ENCODE assay signal across 23 mouse cellular contexts in the genomic region with DNA sequence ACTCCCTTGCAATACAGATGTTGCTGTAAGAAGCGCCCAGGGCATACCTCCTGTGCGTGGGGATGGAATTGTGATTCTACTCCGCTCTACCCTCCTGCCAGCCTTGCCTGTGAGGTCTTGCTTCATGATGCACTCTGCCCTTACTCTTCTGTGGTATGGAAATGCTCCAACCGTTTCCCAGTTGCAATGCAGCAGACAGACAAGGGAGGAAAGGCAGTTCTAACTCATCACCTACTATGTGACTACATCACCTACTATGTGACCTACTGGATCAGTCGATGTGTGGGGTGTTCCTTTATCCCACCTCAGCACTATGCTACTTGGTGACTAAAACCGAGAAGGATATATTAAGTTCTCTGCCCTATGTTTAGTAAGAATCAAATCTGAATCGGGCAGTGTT.
DNase-seq lines count a peak whose midpoint lies in the region; ATAC-seq and TF ChIP-seq lines count a peak whose summit lies in the region.
"Had no signal": no experiment of that assay in that cellular context is flagged by ENCODE, and none has a peak within 500 bp of the region (broad histone marks: within the 10 kb centered on the region; RNA-seq: fewer than 3 reads in every experiment).

No protein-coding gene starts in this region.

- H3K4me3 ChIP-seq in CH12.LX (replicated peaks in 1 of 3; ENCODE audit: low read depth in 2 of 3, low read length in 2 of 3, poor library complexity in 1 of 3), result no peak overlapping the region
- peak overlapping the region in 1 of 2 experiments; percentile 54; a peak in 2 of 4 replicates for H3K4me3 ChIP-seq in MEL (ENCODE audit: control insufficient read depth in 1 of 2, insufficient read depth in 1 of 2, low read depth in 2 of 2, low read length in 2 of 2)
- H3K4me3 ChIP-seq in liver, embryonic 12.5 days, result no peak overlapping the region
- no peak overlapping the region for H3K4me3 ChIP-seq in hindbrain, embryonic 14.5 days (replicated peaks; ENCODE audit: low read length)
- H3K4me3 ChIP-seq in hindbrain, embryonic 11.5 days (ENCODE audit: low read depth, low read length), result no peak overlapping the region

- in situ Hi-C loops in CH12.LX (cut with MboI; ENCODE audit: low pct_ligation_motif_present, low pct_unique_long_range_greater_than_20kb, low sequenced_read_pairs), result no loop called here

- H3K4me2 ChIP-seq in CH12.LX (ENCODE audit: insufficient read depth, low read depth, poor library complexity, severe bottlenecking), result no peak overlapping the region
- H3K4me2 ChIP-seq in liver, embryonic 12.5 days, result no peak overlapping the region
- no peak overlapping the region for H3K4me2 ChIP-seq in hindbrain, embryonic 14.5 days (replicated peaks)
- H3K4me2 ChIP-seq in hindbrain, embryonic 11.5 days (replicated peaks; ENCODE audit: low read depth, low read length), result no peak overlapping the region

- DNase-seq in CH12.LX (ENCODE audit: extremely low read depth) (no peak), MEL (ENCODE audit: low read depth, low spot score) (no peak), adipocyte (ENCODE audit: low spot score) (peak; percentile 56)
- DNase-seq in hindbrain, embryonic 14.5 days (ENCODE audit: low spot score), result no peak
- DNase-seq in hindbrain, embryonic 11.5 days (ENCODE audit: low spot score), result no peak
- DNase-seq: adrenal gland, adult 2 months; adrenal gland, adult 8-10 months; adrenal gland, postnatal 10 days; adrenal gland, postnatal 14 days; adrenal gland, postnatal 25 days; adrenal gland, postnatal 36 days; B cell, adult 2 months; cerebellum, adult 11 months; cerebellum, adult 11-12 months; cerebellum, adult 18-20 months; cerebellum, adult 2 months; cerebellum, adult 8-10 months; cerebellum, adult 9-10 months had no signal

- TF ChIP-seq EP300 in CH12.LX (IDR thresholded peaks at IDR 0.05; ENCODE audit: low read length) (no peak), MEL (IDR thresholded peaks at IDR 0.05; ENCODE audit: low read depth in 1 of 2, low read length in 2 of 2) (no peak)

- no peak overlapping the region for H3K27ac ChIP-seq in CH12.LX (ENCODE audit: insufficient read depth, low read depth)
- H3K27ac ChIP-seq in MEL (ENCODE audit: control insufficient read depth, low read depth, low read length), result no peak overlapping the region
- H3K27ac ChIP-seq in liver, embryonic 12.5 days, result no peak overlapping the region
- H3K27ac ChIP-seq in hindbrain, embryonic 14.5 days, result no peak overlapping the region
- H3K27ac ChIP-seq in hindbrain, embryonic 11.5 days (ENCODE audit: low read depth, low read length), result no peak overlapping the region

- H3K36me3 ChIP-seq in CH12.LX (replicated peaks in 1 of 2; ENCODE audit: control insufficient read depth in 1 of 2, insufficient read depth in 1 of 2, low read length in 1 of 2) (no peaks in the 10 kb centered on the region), MEL (ENCODE audit: control insufficient read depth in 1 of 2, insufficient read depth in 2 of 2, low read length in 2 of 2) (no peaks in the 10 kb centered on the region)
- H3K36me3 ChIP-seq in liver, embryonic 12.5 days, result no peaks in the 10 kb centered on the region
- no peaks in the 10 kb centered on the region for H3K36me3 ChIP-seq in hindbrain, embryonic 14.5 days (replicated peaks; ENCODE audit: control insufficient read depth, insufficient read depth)
- H3K36me3 ChIP-seq in hindbrain, embryonic 11.5 days (ENCODE audit: control insufficient read depth, insufficient read depth, low read length), result no peaks in the 10 kb centered on the region
- H3K36me3 ChIP-seq: G1E had no signal

- TF ChIP-seq CTCF in CH12.LX (conservative IDR thresholded peaks at IDR 0.05 in 1 of 2, IDR thresholded peaks at IDR 0.05 in 1 of 2; ENCODE audit: low read depth in 2 of 2, low read length in 2 of 2) (no peak), MEL (IDR thresholded peaks at IDR 0.05 in 2 of 3, conservative IDR thresholded peaks at IDR 0.05 in 1 of 3; ENCODE audit: control insufficient read depth in 1 of 3, insufficient read depth in 1 of 3, low read depth in 2 of 3, low read length in 3 of 3, poor library complexity in 1 of 3, severe bottlenecking in 1 of 3) (no peak)

- no peak for ATAC-seq in liver, embryonic 12.5 days
- ATAC-seq in hindbrain, embryonic 14.5 days (ENCODE audit: low FRiP score), result no peak
- ATAC-seq in hindbrain, embryonic 11.5 days (ENCODE audit: low FRiP score), result no peak
- ATAC-seq: activated CD4-positive, CD25-positive, alpha-beta regulatory T cell, adult 4 months; CD4-positive, CD25-positive, alpha-beta regulatory T cell, adult 4 months; Patski had no signal

- H3K9me3 ChIP-seq in CH12.LX (replicated peaks; ENCODE audit: low read length), result peaks cover 3% of the 10 kb centered on the region
- no peaks in the 10 kb centered on the region for H3K9me3 ChIP-seq in MEL (replicated peaks; ENCODE audit: insufficient read depth, low read length)
- H3K9me3 ChIP-seq in liver, embryonic 12.5 days (replicated peaks), result no peaks in the 10 kb centered on the region
- H3K9me3 ChIP-seq in hindbrain, embryonic 14.5 days (ENCODE audit: control insufficient read depth, low read length), result no peaks in the 10 kb centered on the region
- 0 out of 2 replicates have a peak, but pooled peaks cover 2% of the 10 kb centered on the region for H3K9me3 ChIP-seq in hindbrain, embryonic 11.5 days (ENCODE audit: control insufficient read depth, low read length)

- H3K4me1 ChIP-seq in CH12.LX (ENCODE audit: control insufficient read depth in 1 of 2, insufficient read depth in 2 of 2) (no peaks in the 10 kb centered on the region), MEL (ENCODE audit: control insufficient read depth in 1 of 2, insufficient read depth in 2 of 2, low read length in 2 of 2) (peaks cover 0 to 4% of the 10 kb centered on the region in 2 experiments; a peak in 1 of 4 replicates)
- H3K4me1 ChIP-seq in liver, embryonic 12.5 days, result no peaks in the 10 kb centered on the region
- 0 out of 2 replicates have a peak, but pooled peaks cover 6% of the 10 kb centered on the region for H3K4me1 ChIP-seq in hindbrain, embryonic 14.5 days (replicated peaks; ENCODE audit: control insufficient read depth, insufficient read depth, low read length)
- no peaks in the 10 kb centered on the region for H3K4me1 ChIP-seq in hindbrain, embryonic 11.5 days (replicated peaks; ENCODE audit: control insufficient read depth, insufficient read depth, low read length)

- H3K9ac ChIP-seq in CH12.LX (ENCODE audit: insufficient read depth, low read depth) (no peak overlapping the region), MEL (ENCODE audit: control insufficient read depth, low read depth, low read length, poor library complexity, severe bottlenecking) (no peak overlapping the region)
- H3K9ac ChIP-seq in liver, embryonic 12.5 days, result no peak overlapping the region
- H3K9ac ChIP-seq in hindbrain, embryonic 14.5 days, result no peak overlapping the region
- no peak overlapping the region for H3K9ac ChIP-seq in hindbrain, embryonic 11.5 days (ENCODE audit: low read depth, low read length)

- TF ChIP-seq POLR2A in CH12.LX (IDR thresholded peaks at IDR 0.05; ENCODE audit: low read depth, low read length) (no peak), MEL (IDR thresholded peaks at IDR 0.05; ENCODE audit: control insufficient read depth in 1 of 2, insufficient read depth in 1 of 2, low read depth in 1 of 2, low read length in 2 of 2, poor library complexity in 1 of 2) (no peak)

- TF ChIP-seq RAD21 in CH12.LX (IDR thresholded peaks at IDR 0.05; ENCODE audit: low read depth, low read length) (no peak), MEL (IDR thresholded peaks at IDR 0.05; ENCODE audit: low read depth, low read length) (no peak)

- H3K79me2 ChIP-seq in CH12.LX (replicated peaks; ENCODE audit: control insufficient read depth, extremely low read depth, insufficient read depth, poor library complexity, severe bottlenecking), result no peaks in the 10 kb centered on the region
- no peaks in the 10 kb centered on the region for H3K79me2 ChIP-seq in MEL (ENCODE audit: control insufficient read depth, insufficient read depth, low read length, poor library complexity)

- H3K27me3 ChIP-seq in CH12.LX (replicated peaks) (peaks cover 29% of the 10 kb centered on the region), MEL (ENCODE audit: control insufficient read depth in 1 of 2, insufficient read depth in 2 of 2, low read length in 2 of 2) (no peaks in the 10 kb centered on the region)
- peaks cover 13% of the 10 kb centered on the region for H3K27me3 ChIP-seq in liver, embryonic 12.5 days (replicated peaks)
- H3K27me3 ChIP-seq in hindbrain, embryonic 14.5 days (ENCODE audit: control insufficient read depth, insufficient read depth, low read length), result no peaks in the 10 kb centered on the region
- H3K27me3 ChIP-seq in hindbrain, embryonic 11.5 days (ENCODE audit: control insufficient read depth, insufficient read depth, low read length), result no peaks in the 10 kb centered on the region
- H3K27me3 ChIP-seq: Patski had no signal

- 70% methylated on average over 7 of the region's 7 CpGs for WGBS in liver, embryonic 12.5 days (ENCODE audit: insufficient replicate concordance)
- 92% methylated on average over 7 of the region's 7 CpGs for WGBS in hindbrain, embryonic 14.5 days
- 91% methylated on average over 7 of the region's 7 CpGs for WGBS in hindbrain, embryonic 11.5 days

- dilution Hi-C loops in CH12.LX (cut with MboI; ENCODE audit: extremely low pct_ligation_motif_present, extremely low pct_unique_long_range_greater_than_20kb, low sequenced_read_pairs), result no loop called here

TF ChIP-seq in CH12.LX, 34 proteins besides CTCF, POLR2A, EP300 and RAD21:
- TF ChIP-seq ZKSCAN1 (IDR thresholded peaks at IDR 0.05; ENCODE audit: borderline replicate concordance, low read depth, low read length) (peak; percentile 42; the same call in 1 of the 2 replicates), MAZ (IDR thresholded peaks at IDR 0.05; ENCODE audit: low read depth, low read length) (no peak)

TF ChIP-seq in MEL, 35 proteins besides CTCF, POLR2A, EP300 and RAD21:
- TF ChIP-seq ZKSCAN1 (IDR thresholded peaks at IDR 0.05; ENCODE audit: low read depth, low read length) (peak; percentile 86), BHLHE40 (IDR thresholded peaks at IDR 0.05; ENCODE audit: borderline replicate concordance, low read depth, low read length) (no peak), MYC (IDR thresholded peaks at IDR 0.05; ENCODE audit: low read depth, low read length) (no peak)

Comparison
In these comparisons a context has a peak if more than half of its experiments do, and no peak if none do; other contexts are left out.
1. Of the 35 proteins assayed by ChIP-seq in both MEL and CH12.LX: peak only in MEL: none; only in CH12.LX: none; in both: ZKSCAN1; in neither: 34.